Mouse (Mus musculus): ENCODE data around the gene Olfr538. TPM values are rescaled to one million over a fixed set of nuclear protein-coding genes. Genes with fewer than 3 reads are reported as not detected.

The Olfr538 gene
- polyA plus RNA-seq (2017; shearing (Covaris generic)), result not detected

DNA sequence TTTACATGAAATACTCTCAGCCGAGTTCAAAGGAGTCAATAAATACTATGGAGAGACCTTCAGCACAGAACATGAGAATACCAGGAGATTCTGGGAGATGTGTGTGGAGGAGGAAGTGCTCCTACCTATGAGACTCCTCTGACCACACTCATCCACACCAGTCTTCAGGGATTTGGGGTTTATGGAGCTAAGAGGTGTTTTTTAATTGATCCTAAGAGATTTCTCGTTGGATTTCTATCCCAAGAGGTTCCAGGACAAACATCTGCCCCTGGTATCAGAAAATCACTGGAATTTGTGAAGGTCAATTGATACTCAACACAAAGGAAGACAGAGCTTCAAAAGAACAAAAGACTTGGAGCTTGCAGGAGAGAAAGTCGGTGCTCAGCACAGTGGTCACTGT, at the start of gene Olfr538:
TSS of gene Olfr538 (plus strand) at position 301 of the 400 bp plus-strand sequence.

DNA sequence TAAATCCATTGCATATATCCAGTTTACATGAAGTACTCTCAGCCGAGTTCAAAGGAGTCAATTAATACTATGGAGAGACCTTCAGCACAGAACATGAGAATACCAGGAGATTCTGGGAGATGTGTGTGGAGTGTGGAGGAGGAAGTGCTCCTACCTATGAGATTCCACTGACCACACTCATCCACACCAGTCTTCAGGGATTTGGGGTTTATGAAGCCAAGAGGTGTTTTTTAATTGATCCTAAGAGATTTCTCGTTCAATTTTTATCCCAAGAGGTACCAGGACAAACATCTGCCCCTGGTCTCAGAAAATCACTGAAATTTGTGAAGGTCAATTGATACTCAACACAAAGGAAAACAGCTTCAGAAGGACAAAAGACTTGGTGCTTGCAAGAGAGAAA, 33.3 kb downstream of the Olfr538 start, which contains the start of gene Olfr46:
TSS of gene Olfr46 (plus strand) at position 301 of the 400 bp plus-strand sequence.

Other genes starting within 250 kb of the Olfr538 start
- not detected for gene Olfr525, start 247.0 kb upstream of the Olfr538 start, polyA plus RNA-seq (2017; shearing (Covaris generic))
- not detected for gene Olfr527, start 233.9 kb upstream of the Olfr538 start, polyA plus RNA-seq (2017; shearing (Covaris generic))
- not detected for gene Olfr60, start 206.2 kb upstream of the Olfr538 start, polyA plus RNA-seq (2017; shearing (Covaris generic))
- 0.12 TPM for gene Olfr530, start 191.6 kb upstream of the Olfr538 start, polyA plus RNA-seq (2017; shearing (Covaris generic))
- gene Olfr531, start 165.0 kb upstream of the Olfr538 start, polyA plus RNA-seq (2017; shearing (Covaris generic)), result not detected
- gene Olfr532, start 146.2 kb upstream of the Olfr538 start, polyA plus RNA-seq (2017; shearing (Covaris generic)), result 0.07 TPM
- not detected for gene Olfr533, start 104.5 kb upstream of the Olfr538 start, polyA plus RNA-seq (2017; shearing (Covaris generic))
- not detected for gene Olfr535, start 83.7 kb upstream of the Olfr538 start, polyA plus RNA-seq (2017; shearing (Covaris generic))
- gene Olfr536, start 60.5 kb upstream of the Olfr538 start, polyA plus RNA-seq (2017; shearing (Covaris generic)), result not detected
- gene Olfr46, start 33.4 kb downstream of the Olfr538 start, polyA plus RNA-seq (2017; shearing (Covaris generic)), result 0.04 TPM
- not detected for gene Olfr61, start 61.1 kb downstream of the Olfr538 start, polyA plus RNA-seq (2017; shearing (Covaris generic))
- gene Olfr53, start 78.6 kb downstream of the Olfr538 start, polyA plus RNA-seq (2017; shearing (Covaris generic)), result not detected
- gene Olfr539, start 92.0 kb downstream of the Olfr538 start, polyA plus RNA-seq (2017; shearing (Covaris generic)), result 0.05 TPM
- gene Olfr45, start 114.1 kb downstream of the Olfr538 start, polyA plus RNA-seq (2017; shearing (Covaris generic)), result 0.07 TPM
- gene Olfr541, start 129.4 kb downstream of the Olfr538 start, polyA plus RNA-seq (2017; shearing (Covaris generic)), result not detected
- not detected for gene Cyp2e1, start 195.9 kb downstream of the Olfr538 start, polyA plus RNA-seq (2017; shearing (Covaris generic))
- gene Syce1, start 220.0 kb downstream of the Olfr538 start, polyA plus RNA-seq (2017; shearing (Covaris generic)), result 0.84 TPM

Measured in CD4-positive, CD25-positive, alpha-beta regulatory T cell (primary cell).